Mouse (Mus musculus): ENCODE measurements around the gene Syt5.
"Not testable (repeated sequence)": the region's sequence is repeated elsewhere in the genome, so short reads cannot be mapped to it uniquely, and the experiment has no call there.

Gene Syt5

DNA sequence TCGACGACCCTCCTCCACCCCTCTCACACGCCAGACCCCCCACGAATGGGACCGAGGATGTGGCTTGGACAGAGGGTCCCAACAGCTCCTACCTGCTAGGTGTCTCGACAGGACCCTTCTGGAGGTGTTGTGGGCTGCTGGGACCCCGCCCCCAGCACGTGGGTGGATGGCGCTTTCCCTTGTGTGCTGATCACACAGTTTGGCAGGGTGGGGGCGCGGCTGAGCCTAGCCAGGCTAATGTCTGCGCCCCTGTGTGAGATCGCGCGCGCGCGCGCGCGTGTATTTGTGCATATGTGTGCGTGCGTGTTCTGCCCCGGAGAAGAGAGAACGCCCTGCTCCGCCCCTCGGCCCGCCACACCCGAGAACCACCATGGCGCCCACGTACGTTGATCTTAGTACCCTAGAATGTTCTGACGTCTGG lies at the start of gene Syt5:
TSS of gene Syt5 (minus strand) at position 321 of the 421 bp plus-strand sequence.
- DNase-seq (ENCODE audit: low read depth) = no peak

- DNase-seq (ENCODE audit: low read depth) = not testable (repeated sequence)
Observed at GRCm38 (mm10) chr7:4597046-4597445, 49.7 kb upstream of the Syt5 start.

- DNase-seq (ENCODE audit: low read depth) = not testable (repeated sequence)
Observed at GRCm38 (mm10) chr7:4581481-4581880, 34.1 kb upstream of the Syt5 start.

GRCm38 (mm10) chr7:4572361-4572760 lies 25.0 kb upstream of the Syt5 start:
- not testable (repeated sequence) for DNase-seq (ENCODE audit: low read depth)

GRCm38 (mm10) chr7:4562660-4563059 lies 15.3 kb upstream of the Syt5 start:
- no peak for DNase-seq (ENCODE audit: low read depth)

- no peak for DNase-seq (ENCODE audit: low read depth)
Observed at GRCm38 (mm10) chr7:4557167-4557560, 9.8 kb upstream of the Syt5 start.

DNA sequence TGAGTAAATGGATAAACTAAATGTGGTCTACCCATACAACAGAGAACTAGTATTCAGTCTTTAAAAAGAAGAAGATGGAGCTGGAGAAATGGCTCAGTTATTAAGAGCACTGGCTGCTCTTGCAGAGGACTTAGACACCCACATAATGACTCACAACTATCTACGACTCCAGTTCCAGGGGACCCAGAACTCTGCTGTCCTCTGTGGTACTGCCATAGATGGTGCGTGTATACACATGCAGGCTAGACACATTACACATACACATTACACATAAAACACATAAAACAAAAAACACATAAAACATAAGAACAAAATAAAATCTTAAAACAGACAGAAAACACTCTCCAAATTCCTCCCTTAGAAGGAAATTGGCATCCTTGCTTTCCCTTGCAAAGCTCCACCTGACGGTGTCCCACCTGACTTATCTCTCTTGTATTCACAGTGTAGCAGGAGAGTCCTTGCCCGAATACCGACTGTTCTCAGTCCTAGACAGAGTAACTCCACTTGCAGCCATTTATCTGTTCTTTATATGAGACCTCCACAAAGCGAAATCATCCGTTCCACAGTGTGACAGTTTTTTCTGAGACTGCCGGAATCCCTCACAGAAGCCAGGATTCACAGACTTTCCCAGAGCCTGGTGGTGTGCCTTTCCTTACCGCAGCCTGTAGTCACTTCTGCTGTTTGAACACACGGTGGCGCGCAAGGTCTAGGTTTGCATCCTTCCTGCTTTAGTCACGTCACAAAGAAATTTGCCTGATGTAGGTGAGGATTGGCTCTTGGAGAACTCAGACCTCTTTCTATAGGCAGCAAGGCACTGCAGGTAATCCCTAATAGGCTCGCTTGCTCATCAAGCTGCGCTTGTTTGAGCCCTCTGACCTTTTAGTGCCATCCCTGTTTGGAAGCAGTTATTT lies 9.2 kb upstream of the Syt5 start:
- peak; percentile 49 for DNase-seq (ENCODE audit: low read depth)

- peak; percentile 10 for DNase-seq (ENCODE audit: low read depth)
Observed at GRCm38 (mm10) chr7:4546591-4547131, 680 bp downstream of the Syt5 start.

GRCm38 (mm10) chr7:4546050-4546449 lies 1.3 kb downstream of the Syt5 start:
- DNase-seq (ENCODE audit: low read depth) = no peak

DNA sequence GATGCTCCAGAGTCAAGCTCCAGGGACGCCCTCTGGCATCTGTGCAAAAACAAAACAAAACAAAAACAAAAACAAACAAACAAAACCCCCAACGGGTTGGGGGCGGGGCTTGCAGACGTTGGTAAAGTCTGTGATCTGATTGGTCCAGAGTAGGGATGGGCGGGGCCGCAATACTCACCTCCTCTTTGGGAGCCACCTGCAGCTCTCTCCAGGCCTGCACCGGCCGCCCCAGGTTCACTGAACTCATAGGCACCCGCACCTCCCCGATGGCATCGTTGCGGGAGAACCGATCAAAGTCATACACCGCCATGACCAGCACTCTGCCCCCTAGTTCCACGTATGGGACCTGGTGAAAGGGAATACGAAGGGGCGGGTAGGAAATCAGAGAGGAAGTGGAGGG lies 5.3 kb downstream of the Syt5 start:
- DNase-seq (ENCODE audit: low read depth) = no peak

GRCm38 (mm10) chr7:4541344-4541743 lies 6.0 kb downstream of the Syt5 start:
- DNase-seq (ENCODE audit: low read depth) = no peak

GRCm38 (mm10) chr7:4539019-4539418 lies 8.3 kb downstream of the Syt5 start:
- DNase-seq (ENCODE audit: low read depth) = no peak

DNA sequence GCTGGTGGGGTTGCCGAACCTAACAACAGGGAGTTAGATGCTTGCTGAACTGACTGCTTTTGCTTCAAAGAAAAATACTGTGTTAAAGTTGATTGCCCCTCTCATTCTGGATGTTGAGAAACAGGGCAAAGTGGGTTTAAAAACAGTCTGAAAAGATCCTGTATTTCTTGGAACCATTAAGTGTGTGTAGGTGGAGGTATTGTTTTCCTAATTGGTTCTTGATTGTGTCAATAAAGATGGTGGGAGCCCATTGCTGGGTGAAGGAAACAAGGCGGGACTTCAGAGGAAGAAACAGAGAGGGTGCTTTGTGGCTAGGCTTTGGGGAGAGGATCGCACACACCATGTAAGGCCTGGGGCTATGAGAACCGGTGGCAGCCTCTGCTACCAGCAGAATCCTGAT lies 10.2 kb downstream of the Syt5 start:
- no peak for DNase-seq (ENCODE audit: low read depth)

GRCm38 (mm10) chr7:4536369-4536768 lies 11.0 kb downstream of the Syt5 start:
- no peak for DNase-seq (ENCODE audit: low read depth)

GRCm38 (mm10) chr7:4532005-4532729 lies 15.2 kb downstream of the Syt5 start, which contains the start of gene Dnaaf3:
Dnaaf3 (minus strand) TSS chr7:4532453.
- peak; percentile 73 for DNase-seq (ENCODE audit: low read depth)

- DNase-seq (ENCODE audit: low read depth) = not testable (repeated sequence)
Observed at GRCm38 (mm10) chr7:4530166-4530565, 17.2 kb downstream of the Syt5 start.

GRCm38 (mm10) chr7:4527302-4527689 lies 20.0 kb downstream of the Syt5 start:
- no peak for DNase-seq (ENCODE audit: low read depth)

GRCm38 (mm10) chr7:4526341-4527301 lies 20.7 kb downstream of the Syt5 start:
- peak; percentile 85 for DNase-seq (ENCODE audit: low read depth)

DNA sequence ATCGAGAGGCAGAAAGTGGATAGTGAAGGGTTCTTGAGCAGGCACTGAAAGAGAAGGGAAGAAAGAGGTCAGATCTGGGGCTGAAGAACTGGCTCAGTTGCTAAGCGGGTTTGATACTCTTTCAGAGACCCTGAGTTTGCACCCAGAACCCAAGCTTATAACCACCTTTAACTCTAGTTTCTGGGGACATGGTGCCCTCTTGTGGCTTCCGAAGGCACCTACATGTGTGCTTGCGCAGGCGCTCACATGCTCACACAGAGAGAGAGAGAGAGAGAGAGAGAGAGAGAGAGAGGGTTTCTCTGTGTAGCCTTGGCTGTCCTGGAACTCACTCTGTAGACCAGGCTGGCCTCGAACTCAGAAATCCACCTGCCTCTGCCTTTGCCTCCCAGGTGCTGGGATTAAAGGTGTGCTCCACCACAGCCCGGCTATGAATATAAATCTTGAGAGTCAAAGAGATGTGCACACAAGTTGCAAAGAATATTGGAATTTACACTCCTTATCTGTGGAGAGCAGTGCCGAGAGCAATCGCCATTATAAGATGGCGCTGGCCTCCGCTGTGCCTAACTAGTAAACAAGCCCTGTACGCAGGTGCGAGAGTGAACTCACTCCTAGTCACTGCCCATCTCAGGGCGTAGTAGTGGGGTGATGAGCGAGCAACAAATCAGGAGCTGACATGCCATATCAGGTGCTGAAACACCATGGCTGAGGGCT lies 23.0 kb downstream of the Syt5 start, which contains the start of gene Tnni3:
TSS of gene Tnni3 (minus strand) at position 18 of the 711 bp plus-strand sequence.
- peak; percentile 54 for DNase-seq (ENCODE audit: low read depth)

- DNase-seq (ENCODE audit: low read depth) = no peak
Observed at GRCm38 (mm10) chr7:4523205-4524130, 23.9 kb downstream of the Syt5 start.
